8 mouse cellular contexts compared by ENCODE assay signal in genomic region chr15:77214410-77215107, GRCm38 (mm10).
DNase-seq lines count a peak whose midpoint lies in the region; ATAC-seq lines count a peak whose summit lies in the region.

No protein-coding gene starts in this region.

- no peak overlapping the region for H3K4me3 ChIP-seq in embryonic facial prominence, embryonic 11.5 days (ENCODE audit: low read depth, low read length)

- no peaks in the 10 kb centered on the region for H3K36me3 ChIP-seq in embryonic facial prominence, embryonic 11.5 days (replicated peaks; ENCODE audit: control insufficient read depth, insufficient read depth, low read depth, low read length)

- peak overlapping the region; percentile 82 for H3K27ac ChIP-seq in embryonic facial prominence, embryonic 11.5 days (replicated peaks; ENCODE audit: low read depth, low read length)

- no peaks in the 10 kb centered on the region for H3K27me3 ChIP-seq in embryonic facial prominence, embryonic 11.5 days (ENCODE audit: control insufficient read depth, insufficient read depth, low read length)

- 26% methylated on average over 8 of the region's 8 CpGs for WGBS in embryonic facial prominence, embryonic 11.5 days

- no peak overlapping the region for H3K9ac ChIP-seq in embryonic facial prominence, embryonic 11.5 days (replicated peaks; ENCODE audit: low read length)

- peak; percentile 86 for ATAC-seq in embryonic facial prominence, embryonic 11.5 days (replicated peaks; ENCODE audit: insufficient number of reproducible peaks, low FRiP score, low TSS enrichment, low read depth)
- no peak for ATAC-seq in granulocyte monocyte progenitor cell, adult 5-6 weeks (replicated peaks; ENCODE audit: poor library complexity, severe bottlenecking)
- ATAC-seq in erythroid progenitor cell, adult 5-6 weeks (replicated peaks; ENCODE audit: low FRiP score, poor library complexity, severe bottlenecking), result no peak

- DNase-seq in heart, adult 11 months, result peak; percentile 94
- no peak for DNase-seq in heart, adult 8-10 months (ENCODE audit: low spot score)
- DNase-seq in 3T3-L1 (ENCODE audit: low read depth, low spot score), result peak; percentile 96
- peak; percentile 94 for DNase-seq in embryonic facial prominence, embryonic 11.5 days (ENCODE audit: low spot score)
- peak; percentile 90 for DNase-seq in hindlimb bud, embryonic 11.5 days (ENCODE audit: extremely low spot score, low read depth, low spot score)
- no peak for DNase-seq in left cerebral cortex, adult 8-10 months (ENCODE audit: low spot score in 2 of 2)

- H3K4me2 ChIP-seq in embryonic facial prominence, embryonic 11.5 days (ENCODE audit: low read depth, low read length), result peak overlapping the region; percentile 20; the same call in 1 of the 2 replicates

- H3K9me3 ChIP-seq in embryonic facial prominence, embryonic 11.5 days (replicated peaks; ENCODE audit: control insufficient read depth, low read length), result no peaks in the 10 kb centered on the region

- peaks cover 23% of the 10 kb centered on the region for H3K4me1 ChIP-seq in embryonic facial prominence, embryonic 11.5 days (ENCODE audit: control insufficient read depth, insufficient read depth, low read length)

Comparison
In these comparisons a context has a peak if more than half of its experiments do, and no peak if none do; other contexts are left out.
1. DNase-seq: peak in heart, adult 11 months (single experiment), 3T3-L1 (single experiment), embryonic facial prominence, embryonic 11.5 days (single experiment) and hindlimb bud, embryonic 11.5 days (single experiment); none in heart, adult 8-10 months (single experiment) and left cerebral cortex, adult 8-10 months (0 of 2).